Comparison of ENCODE assay signal across 8 mouse cellular contexts in the genomic region with DNA sequence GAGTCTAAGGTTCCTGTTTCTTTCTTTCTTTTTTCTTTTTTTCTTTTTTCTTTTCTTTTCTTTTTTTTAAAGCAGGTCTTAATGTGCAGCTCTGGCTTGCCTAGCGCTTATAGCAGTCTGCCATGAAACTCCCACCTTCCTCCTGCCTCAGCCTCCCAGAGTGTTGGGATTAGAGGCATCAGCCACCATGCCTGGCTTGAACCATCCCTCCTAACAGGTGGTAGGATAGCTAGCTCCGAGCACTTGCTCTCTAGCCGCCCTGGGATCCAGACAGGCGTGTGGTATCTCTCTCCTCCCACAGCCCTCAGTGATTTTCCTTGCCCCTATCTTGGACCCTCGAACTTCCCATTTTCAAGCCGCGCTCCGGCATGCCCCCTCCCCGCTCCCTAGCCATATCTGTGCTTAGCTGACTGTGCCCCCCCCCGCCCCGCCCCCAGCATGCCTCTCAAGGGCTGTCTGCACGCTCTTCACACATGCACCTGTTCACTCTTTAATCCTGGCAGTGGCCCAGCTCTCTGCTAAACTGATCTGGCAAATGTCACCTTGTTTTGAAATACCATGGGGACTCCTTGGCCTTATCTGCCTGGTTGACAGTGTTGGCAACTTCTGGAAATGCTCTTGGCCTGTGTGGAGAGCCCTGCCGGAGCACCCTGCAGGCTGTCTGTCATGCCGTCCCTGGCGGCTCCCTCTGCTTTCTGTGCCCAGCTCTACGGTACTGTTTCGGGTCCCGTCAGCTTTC. TPM values are rescaled to one million over a fixed set of nuclear protein-coding genes. Genes with fewer than 3 reads are reported as not detected.
DNase-seq lines count a peak whose midpoint lies in the region; ATAC-seq and TF ChIP-seq lines count a peak whose summit lies in the region.

No protein-coding gene starts in this region.

- H3K27ac ChIP-seq in layer of hippocampus, adult 2 months = peak overlapping the region; percentile 86
- no peak overlapping the region for H3K27ac ChIP-seq in embryonic facial prominence, embryonic 15.5 days (replicated peaks)
- H3K27ac ChIP-seq in lung, embryonic 14.5 days (ENCODE audit: low read depth) = no peak overlapping the region
- H3K27ac ChIP-seq in stomach, embryonic 16.5 days (ENCODE audit: low read length) = no peak overlapping the region
- H3K27ac ChIP-seq in thymus, adult 2 months (ENCODE audit: control insufficient read depth, insufficient read depth, low read length) = no peak overlapping the region

- H3K4me2 ChIP-seq in embryonic facial prominence, embryonic 15.5 days (replicated peaks) = no peak overlapping the region
- no peak overlapping the region for H3K4me2 ChIP-seq in lung, embryonic 14.5 days
- H3K4me2 ChIP-seq in stomach, embryonic 16.5 days (ENCODE audit: low read depth, low read length) = no peak overlapping the region

- no peak overlapping the region for H3K4me3 ChIP-seq in layer of hippocampus, adult 2 months
- no peak overlapping the region for H3K4me3 ChIP-seq in embryonic facial prominence, embryonic 15.5 days (replicated peaks)
- no peak overlapping the region for H3K4me3 ChIP-seq in lung, embryonic 14.5 days (ENCODE audit: low read depth, low read length)
- no peak overlapping the region for H3K4me3 ChIP-seq in stomach, embryonic 16.5 days (replicated peaks; ENCODE audit: low read length)
- no peak overlapping the region for H3K4me3 ChIP-seq in thymus, adult 2 months (ENCODE audit: control insufficient read depth, insufficient read depth, low read length)

- no peak for TF ChIP-seq POLR2A in thymus, adult 2 months (IDR thresholded peaks at IDR 0.05; ENCODE audit: control insufficient read depth, extremely low read depth, insufficient read depth, low read length, poor library complexity)

- peaks cover 26% of the 10 kb centered on the region for H3K4me1 ChIP-seq in embryonic facial prominence, embryonic 15.5 days
- H3K4me1 ChIP-seq in lung, embryonic 14.5 days (ENCODE audit: insufficient read depth) = peaks cover 3% of the 10 kb centered on the region; the same call in 1 of the 2 replicates
- peaks cover 7% of the 10 kb centered on the region; the same call in 1 of the 2 replicates for H3K4me1 ChIP-seq in stomach, embryonic 16.5 days (ENCODE audit: control insufficient read depth, insufficient read depth, low read length)
- H3K4me1 ChIP-seq in thymus, adult 2 months (replicated peaks; ENCODE audit: control insufficient read depth, insufficient read depth, low read length) = peaks cover 10% of the 10 kb centered on the region; the same call in 1 of the 2 replicates

- 17% methylated on average over 18 of the region's 18 CpGs for WGBS in embryonic facial prominence, embryonic 15.5 days
- 13% methylated on average over 18 of the region's 18 CpGs for WGBS in lung, embryonic 14.5 days
- 15% methylated on average over 18 of the region's 18 CpGs for WGBS in stomach, embryonic 16.5 days
- 26% methylated on average over 18 of the region's 18 CpGs for WGBS in thymus, adult 2 months

- H3K9ac ChIP-seq in embryonic facial prominence, embryonic 15.5 days = no peak overlapping the region
- H3K9ac ChIP-seq in lung, embryonic 14.5 days = no peak overlapping the region
- H3K9ac ChIP-seq in stomach, embryonic 16.5 days (ENCODE audit: low read length) = no peak overlapping the region

- H3K36me3 ChIP-seq in embryonic facial prominence, embryonic 15.5 days = peaks cover 13% of the 10 kb centered on the region
- peaks cover 31% of the 10 kb centered on the region for H3K36me3 ChIP-seq in lung, embryonic 14.5 days (ENCODE audit: insufficient read depth)
- H3K36me3 ChIP-seq in stomach, embryonic 16.5 days (ENCODE audit: control insufficient read depth, insufficient read depth, low read length) = peaks cover 8% of the 10 kb centered on the region; the same call in 1 of the 2 replicates
- no peaks in the 10 kb centered on the region for H3K36me3 ChIP-seq in thymus, adult 2 months (ENCODE audit: control insufficient read depth, insufficient read depth, low read length)

- peak in 1 of 2 experiments; percentile 42 for DNase-seq in layer of hippocampus, adult 2 months (ENCODE audit: low spot score in 2 of 2)
- no peak for DNase-seq in layer of hippocampus, postnatal 25 days (ENCODE audit: extremely low spot score in 1 of 2, low spot score in 1 of 2)
- peak; percentile 85 to 86 for DNase-seq in heart, postnatal 10 days
- peak; percentile 54 for DNase-seq in lung, embryonic 14.5 days
- no peak for DNase-seq in thymus, adult 2 months
- DNase-seq in spleen, postnatal 4 days (ENCODE audit: low spot score in 2 of 2) = no peak

- intact Hi-C loops in heart, postnatal 10 days (cut with DNase I) = no loop called here

- peak; percentile 58; the same call in 1 of the 2 replicates for ATAC-seq in embryonic facial prominence, embryonic 15.5 days (ENCODE audit: insufficient number of reproducible peaks, low FRiP score, low TSS enrichment, low read depth)
- peak; percentile 29; the same call in 1 of the 2 replicates for ATAC-seq in lung, embryonic 14.5 days (ENCODE audit: insufficient read depth)
- peak; percentile 47; the same call in 1 of the 2 replicates for ATAC-seq in stomach, embryonic 16.5 days (ENCODE audit: insufficient read depth, low FRiP score)

- no peak for TF ChIP-seq CTCF in layer of hippocampus, adult 2 months (conservative IDR thresholded peaks at IDR 0.05)
- TF ChIP-seq CTCF in lung, embryonic 14.5 days (IDR thresholded peaks at IDR 0.05; ENCODE audit: low read depth) = no peak
- TF ChIP-seq CTCF in thymus, adult 2 months (IDR thresholded peaks at IDR 0.05; ENCODE audit: borderline replicate concordance, control insufficient read depth, extremely low read depth, insufficient read depth, low read length, poor library complexity) = no peak

- no peaks in the 10 kb centered on the region for H3K9me3 ChIP-seq in embryonic facial prominence, embryonic 15.5 days (replicated peaks)
- no peaks in the 10 kb centered on the region for H3K9me3 ChIP-seq in lung, embryonic 14.5 days (ENCODE audit: low read depth, low read length)
- no peaks in the 10 kb centered on the region for H3K9me3 ChIP-seq in stomach, embryonic 16.5 days (replicated peaks; ENCODE audit: control insufficient read depth, low read length)

- no peaks in the 10 kb centered on the region for H3K27me3 ChIP-seq in embryonic facial prominence, embryonic 15.5 days
- H3K27me3 ChIP-seq in lung, embryonic 14.5 days (ENCODE audit: insufficient read depth, low read length) = no peaks in the 10 kb centered on the region
- H3K27me3 ChIP-seq in stomach, embryonic 16.5 days (ENCODE audit: control insufficient read depth, insufficient read depth, low read length) = no peaks in the 10 kb centered on the region
- no peaks in the 10 kb centered on the region; the same call in 1 of the 2 replicates for H3K27me3 ChIP-seq in thymus, adult 2 months (ENCODE audit: control insufficient read depth, insufficient read depth, low read length)

RNA-seq across cellular contexts. Expression of gene Dbn1, which starts 7.1 kb away (rescaled TPM):
- 100 to 1,000 TPM; 396 to 403 TPM for total RNA-seq in layer of hippocampus, adult 2 months (2021)
- 100 to 1,000 TPM; 356 to 398 TPM for total RNA-seq in layer of hippocampus, postnatal 25 days (2021)
- 190 and 193 TPM in 2 replicates for polyA plus RNA-seq in embryonic facial prominence, embryonic 15.5 days (2015; fragmentation: Nextera tagmentation; extraction: Ambion mirVana)
- total RNA-seq in heart, postnatal 10 days (2021) = 10 to 100 TPM; 53.7 to 58.2 TPM
- 135 and 153 TPM in 2 replicates for polyA plus RNA-seq in lung, embryonic 14.5 days (2014; fragmentation: Nextera tagmentation; extraction: Ambion mirVana)
- polyA plus RNA-seq in stomach, embryonic 16.5 days (2015; fragmentation: Nextera tagmentation; extraction: Ambion mirVana) = 111 and 113 TPM in 2 replicates
- 7.8 and 9.8 TPM in 2 replicates for polyA plus RNA-seq in thymus, adult 2 months (2012; rRNA removed)

RNA-seq across cellular contexts. Expression of gene Pdlim7, which starts 18.4 kb away (rescaled TPM):
- 10 to 100 TPM; 97.4 to 99.9 TPM for total RNA-seq in layer of hippocampus, adult 2 months (2021)
- 10 to 100 TPM; 86.6 to 97.7 TPM for total RNA-seq in layer of hippocampus, postnatal 25 days (2021)
- 165 and 180 TPM in 2 replicates for polyA plus RNA-seq in embryonic facial prominence, embryonic 15.5 days (2015; fragmentation: Nextera tagmentation; extraction: Ambion mirVana)
- 10 to 100 TPM; 63.6 to 74.2 TPM for total RNA-seq in heart, postnatal 10 days (2021)
- polyA plus RNA-seq in lung, embryonic 14.5 days (2014; fragmentation: Nextera tagmentation; extraction: Ambion mirVana) = 185 and 199 TPM in 2 replicates
- polyA plus RNA-seq in stomach, embryonic 16.5 days (2015; fragmentation: Nextera tagmentation; extraction: Ambion mirVana) = 240 and 243 TPM in 2 replicates
- polyA plus RNA-seq in thymus, adult 2 months (2012; rRNA removed) = 25.6 and 29.5 TPM in 2 replicates

RNA-seq across cellular contexts. Expression of gene Prr7, which starts 31.0 kb away (rescaled TPM):
- total RNA-seq in layer of hippocampus, adult 2 months (2021) = 10 to 100 TPM; 83.0 to 84.5 TPM
- total RNA-seq in layer of hippocampus, postnatal 25 days (2021) = 10 to 100 TPM; 96.9 to 97.3 TPM
- polyA plus RNA-seq in embryonic facial prominence, embryonic 15.5 days (2015; fragmentation: Nextera tagmentation; extraction: Ambion mirVana) = 1.5 TPM in 2 replicates
- total RNA-seq in heart, postnatal 10 days (2021) = 1 to 10 TPM; 1.7 to 1.8 TPM
- polyA plus RNA-seq in lung, embryonic 14.5 days (2014; fragmentation: Nextera tagmentation; extraction: Ambion mirVana) = 0.46 and 0.53 TPM in 2 replicates
- polyA plus RNA-seq in stomach, embryonic 16.5 days (2015; fragmentation: Nextera tagmentation; extraction: Ambion mirVana) = 0.22 and 0.26 TPM in 2 replicates
- 33.8 and 52.2 TPM in 2 replicates for polyA plus RNA-seq in thymus, adult 2 months (2012; rRNA removed)

RNA-seq across cellular contexts. Expression of gene Dok3, which starts 34.0 kb away (rescaled TPM):
- total RNA-seq in layer of hippocampus, adult 2 months (2021) = 10 to 100 TPM; 12.2 to 13.7 TPM
- total RNA-seq in layer of hippocampus, postnatal 25 days (2021) = 1 to 10 TPM; 9.6 to 9.7 TPM
- 5.5 and 6.3 TPM in 2 replicates for polyA plus RNA-seq in embryonic facial prominence, embryonic 15.5 days (2015; fragmentation: Nextera tagmentation; extraction: Ambion mirVana)
- 1 to 10 TPM; 1.7 to 1.8 TPM for total RNA-seq in heart, postnatal 10 days (2021)
- polyA plus RNA-seq in lung, embryonic 14.5 days (2014; fragmentation: Nextera tagmentation; extraction: Ambion mirVana) = 2.0 and 2.6 TPM in 2 replicates
- 4.7 and 4.9 TPM in 2 replicates for polyA plus RNA-seq in stomach, embryonic 16.5 days (2015; fragmentation: Nextera tagmentation; extraction: Ambion mirVana)
- polyA plus RNA-seq in thymus, adult 2 months (2012; rRNA removed) = 18.2 and 21.9 TPM in 2 replicates

RNA-seq across cellular contexts. Expression of gene Ddx41, which starts 41.4 kb away (rescaled TPM):
- 10 to 100 TPM; 56.2 to 60.6 TPM for total RNA-seq in layer of hippocampus, adult 2 months (2021)
- 10 to 100 TPM; 50.7 to 57.2 TPM for total RNA-seq in layer of hippocampus, postnatal 25 days (2021)
- polyA plus RNA-seq in embryonic facial prominence, embryonic 15.5 days (2015; fragmentation: Nextera tagmentation; extraction: Ambion mirVana) = 61.4 and 66.2 TPM in 2 replicates
- 10 to 100 TPM; 17.5 to 18.2 TPM for total RNA-seq in heart, postnatal 10 days (2021)
- polyA plus RNA-seq in lung, embryonic 14.5 days (2014; fragmentation: Nextera tagmentation; extraction: Ambion mirVana) = 74.8 and 75.5 TPM in 2 replicates
- polyA plus RNA-seq in stomach, embryonic 16.5 days (2015; fragmentation: Nextera tagmentation; extraction: Ambion mirVana) = 52.5 and 53.4 TPM in 2 replicates
- polyA plus RNA-seq in thymus, adult 2 months (2012; rRNA removed) = 97.8 and 100.0 TPM in 2 replicates

Comparison
In these comparisons a context has a peak if more than half of its experiments do, and no peak if none do; other contexts are left out.
1. DNase-seq: peak in heart, postnatal 10 days (2 of 2) and lung, embryonic 14.5 days (single experiment); none in layer of hippocampus, postnatal 25 days (0 of 2), thymus, adult 2 months (single experiment) and spleen, postnatal 4 days (0 of 2).
2. RNA of gene Dbn1, which starts 7.1 kb away (polyA plus RNA-seq): 190 to 193 TPM in embryonic facial prominence, embryonic 15.5 days, 135 to 153 TPM in lung, embryonic 14.5 days and 111 to 113 TPM in stomach, embryonic 16.5 days; 7.8 to 9.8 TPM in thymus, adult 2 months; every median in the first group is over 10 times any median in the second.
3. RNA of gene Prr7, which starts 31.0 kb away (polyA plus RNA-seq): 33.8 to 52.2 TPM in thymus, adult 2 months; 1.5 TPM in embryonic facial prominence, embryonic 15.5 days, 0.46 to 0.53 TPM in lung, embryonic 14.5 days and 0.22 to 0.26 TPM in stomach, embryonic 16.5 days; every median in the first group is over 10 times any median in the second.
4. Peak in every context shown above with its lines, with median percentiles within 50 percentile points of each other: ATAC-seq.